Mouse (Mus musculus) ES-Bruce4 (cell line): ENCODE data around the gene Pdia3.

ENCODE experiments used
- CTCF ChIP-seq: IDR thresholded peaks from one replicate; pipeline ENCODE4 v1.8.1; 2011; ENCODE audit warnings: low read depth, low read length
- EP300 ChIP-seq: IDR thresholded peaks from 2 replicates; pipeline ENCODE4 v1.6.1; 2011; ENCODE audit warnings: low read depth, low read length; ENCODE audit not compliant: insufficient read depth
- POLR2A ChIP-seq: IDR thresholded peaks from one replicate; pipeline ENCODE4 v1.8.1; 2011; ENCODE audit warnings: low read length; ENCODE audit not compliant: insufficient read depth

- TF ChIP-seq CTCF (no peak), POLR2A (peak; percentile 63), EP300 (no peak)
Measured at GRCm38 (mm10) chr2:121442259-121443067, 28.9 kb downstream of the Pdia3 start.
